Mouse (Mus musculus) gastrocnemius, adult 2 months (tissue): Measurements from ENCODE around the gene Gnas. TPM values are rescaled to one million over a fixed set of nuclear protein-coding genes. Genes with fewer than 3 reads are reported as not detected.

Source experiments
- DNase-seq: peaks from one replicate; pipeline ENCODE4 v3.0.0; 2022
- H3K27ac ChIP-seq: fragments of 200-600 bp; 2 replicates; pipeline ENCODE4 v1.8.1; 2022; ENCODE audit warnings: mild to moderate bottlenecking
- H3K4me3 ChIP-seq: fragments of 200-600 bp; 2 replicates; pipeline ENCODE4 v1.8.1; 2022; ENCODE audit warnings: mild to moderate bottlenecking, moderate library complexity
- CTCF ChIP-seq: fragments of 200-600 bp; IDR thresholded peaks from 2 replicates; pipeline ENCODE4 v1.8.1; 2022; ENCODE audit warnings: antibody characterized with exemption, mild to moderate bottlenecking, moderate library complexity
- intact Hi-C: fragments of 180-260 bp; cut with DNase I; formaldehyde crosslinking; loops from one replicate; pipeline ENCODE4 v1.15.1; 2025
- long read RNA-seq, 2 experiments: library from polyadenylated mRNA; stranded (forward); transcript quantifications; one replicate each; pipeline ENCODE4 v2.0.0; 2021
- total RNA-seq, 2 experiments: library from RNA; stranded (reverse); gene quantifications; 2 replicates each; pipeline ENCODE4 v1.2.3; 2021

The Gnas gene
- 1,000 to 10,000 TPM; 1,330 to 1,331 TPM for total RNA-seq
- long read RNA-seq, experiment 1, transcript Gnas-208 (12 exons, 1,716 nt), result minor isoform, 459 of 1,212 reads
- long read RNA-seq, experiment 1, transcript Gnas-206 (11 exons, 1,695 nt), result minor isoform, 180 of 1,212 reads
- long read RNA-seq, experiment 1, transcript Gnas-207 (11 exons, 1,789 nt), result major isoform, 485 of 1,212 reads
- long read RNA-seq, experiment 1, partial matches to known transcripts, result 70 of 1,212 reads
- long read RNA-seq, experiment 1, other reads (novel, unspliced or antisense), result 18 of 1,212 reads
- long read RNA-seq, experiment 2, transcript Gnas-206 (11 exons, 1,695 nt), result minor isoform, 195 of 1,356 reads
- long read RNA-seq, experiment 2, transcript Gnas-208 (12 exons, 1,716 nt), result major isoform, 547 of 1,356 reads
- long read RNA-seq, experiment 2, transcript Gnas-207 (11 exons, 1,789 nt), result minor isoform, 512 of 1,356 reads
- long read RNA-seq, experiment 2, partial matches to known transcripts, result 36 of 1,356 reads
- long read RNA-seq, experiment 2, other reads (novel, unspliced or antisense), result 66 of 1,356 reads

DNA sequence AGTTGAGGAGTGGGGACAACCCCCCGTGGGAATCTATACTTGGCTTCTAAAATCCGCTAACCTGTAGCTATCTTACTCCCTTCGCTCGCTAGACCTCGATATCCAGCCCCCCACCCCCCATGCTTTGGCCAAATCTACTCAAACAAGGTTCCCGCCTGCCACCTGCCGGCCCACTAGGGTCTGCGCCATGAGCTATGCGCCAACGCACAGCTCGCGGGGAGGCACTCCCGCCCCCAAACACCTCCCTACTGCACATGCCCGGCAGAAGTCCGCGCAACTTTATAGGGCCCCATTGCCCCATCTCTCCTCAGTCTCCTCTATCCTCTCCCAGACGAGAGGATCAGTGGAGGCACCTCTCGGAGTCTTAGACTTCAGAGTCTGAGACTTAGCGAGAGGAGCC lies at the start of gene Gnas:
Gene Gnas (plus strand): TSS at position 310 of the 400 bp plus-strand sequence.
- intact Hi-C loops, result loop anchor here (5.0 kb wide), 1 partner anchor 697 kb away; no protein-coding TSS in a partner anchor
- Histone ChIP-seq H3K27ac (no peak within 1 kb of the TSS), H3K4me3 (peak within 1 kb of the TSS; percentile 69)
- DNase-seq, result peak; percentile 61
- TF ChIP-seq CTCF, result peak; percentile 54

DNA sequence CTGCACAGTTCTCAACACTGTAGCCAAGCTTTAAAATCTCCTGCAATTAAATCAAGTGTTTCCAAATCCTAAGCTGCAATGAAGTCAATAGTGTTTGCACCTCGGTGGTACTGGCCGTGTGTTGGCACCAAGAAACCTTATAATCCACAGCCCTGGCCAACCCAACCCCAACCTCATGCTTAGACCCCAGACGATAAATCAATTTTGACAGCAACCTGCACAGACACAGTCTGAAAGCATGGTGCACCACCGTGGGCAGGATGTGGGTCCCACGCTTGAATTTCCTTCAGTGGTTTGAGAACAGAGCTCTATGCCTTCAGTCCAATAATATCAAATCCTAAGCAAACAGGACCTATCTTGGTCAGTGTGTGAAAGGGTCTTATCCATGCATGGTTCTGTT lies 41.7 kb upstream of the Gnas start:
- DNase-seq, result no peak
- TF ChIP-seq CTCF, result no peak
- Histone ChIP-seq H3K27ac (no peak overlapping the region), H3K4me3 (no peak overlapping the region)
- intact Hi-C loops, result no loop called here

DNA sequence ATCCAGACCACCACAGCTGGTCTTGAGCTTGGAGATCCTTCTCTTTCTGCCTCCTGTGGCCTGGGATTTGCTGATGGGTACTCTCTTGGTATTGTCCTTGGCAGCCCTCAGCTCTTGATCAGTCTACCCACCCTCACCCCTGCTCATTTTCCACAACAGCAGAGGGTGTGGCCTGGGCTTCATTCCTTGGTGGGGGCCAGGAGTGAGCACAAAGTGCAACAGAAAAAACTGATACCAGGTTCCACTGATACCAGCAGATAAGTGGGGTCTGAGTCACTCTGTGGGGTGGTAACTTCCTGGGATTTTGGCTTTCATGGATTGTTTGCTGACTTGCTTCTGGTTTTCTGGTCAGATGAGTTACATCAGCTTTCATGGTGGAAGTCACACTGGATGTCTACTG lies 32.2 kb upstream of the Gnas start:
- intact Hi-C loops, result no loop called here
- TF ChIP-seq CTCF, result no peak
- Histone ChIP-seq H3K4me3 (no peak overlapping the region), H3K27ac (no peak overlapping the region)
- no peak for DNase-seq

DNA sequence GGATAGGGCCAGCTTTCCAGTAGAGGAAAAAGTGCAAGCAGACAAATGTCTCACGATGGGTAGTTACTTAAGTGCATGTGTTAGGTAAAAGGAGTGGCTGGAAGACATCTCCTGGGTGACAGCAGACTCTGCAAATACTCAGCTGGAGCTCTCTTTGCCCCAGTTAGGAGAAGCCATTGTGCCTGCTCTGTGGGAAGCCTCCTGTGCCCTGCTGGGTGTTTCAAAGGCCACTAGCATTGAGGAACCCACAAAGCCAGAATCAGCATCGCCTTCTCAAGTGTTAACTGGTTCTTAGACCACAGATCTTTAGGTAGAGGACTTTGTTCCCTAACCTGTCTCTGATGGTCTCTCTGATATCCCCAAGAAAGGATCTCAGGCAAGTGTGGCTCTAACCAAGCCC lies 26.8 kb upstream of the Gnas start:
- no peak overlapping the region for H3K27ac ChIP-seq
- intact Hi-C loops, result no loop called here
- TF ChIP-seq CTCF, result no peak
- H3K4me3 ChIP-seq, result no peak overlapping the region
- no peak for DNase-seq

DNA sequence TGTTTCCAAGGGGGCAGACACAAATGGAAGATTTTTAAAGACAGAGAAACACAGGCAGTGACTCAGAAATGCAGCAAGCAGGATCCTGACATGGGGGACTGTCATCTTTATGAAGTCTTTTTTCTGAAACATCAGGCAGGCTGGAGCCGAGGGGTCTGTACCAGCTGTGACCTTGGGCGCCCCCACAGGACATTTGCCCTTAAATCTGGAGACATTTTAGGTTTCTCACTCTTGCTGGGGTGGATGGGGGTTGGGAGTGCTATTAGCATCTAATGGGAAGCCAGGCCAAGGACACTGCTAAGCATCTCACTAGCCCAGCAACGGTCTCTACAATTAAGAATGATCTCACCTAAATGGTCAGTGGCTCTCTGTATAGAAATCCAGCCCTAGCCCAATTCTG lies 24.1 kb upstream of the Gnas start:
- Histone ChIP-seq H3K4me3 (no peak overlapping the region), H3K27ac (no peak overlapping the region)
- no peak for TF ChIP-seq CTCF
- DNase-seq, result no peak
- intact Hi-C loops, result no loop called here

DNA sequence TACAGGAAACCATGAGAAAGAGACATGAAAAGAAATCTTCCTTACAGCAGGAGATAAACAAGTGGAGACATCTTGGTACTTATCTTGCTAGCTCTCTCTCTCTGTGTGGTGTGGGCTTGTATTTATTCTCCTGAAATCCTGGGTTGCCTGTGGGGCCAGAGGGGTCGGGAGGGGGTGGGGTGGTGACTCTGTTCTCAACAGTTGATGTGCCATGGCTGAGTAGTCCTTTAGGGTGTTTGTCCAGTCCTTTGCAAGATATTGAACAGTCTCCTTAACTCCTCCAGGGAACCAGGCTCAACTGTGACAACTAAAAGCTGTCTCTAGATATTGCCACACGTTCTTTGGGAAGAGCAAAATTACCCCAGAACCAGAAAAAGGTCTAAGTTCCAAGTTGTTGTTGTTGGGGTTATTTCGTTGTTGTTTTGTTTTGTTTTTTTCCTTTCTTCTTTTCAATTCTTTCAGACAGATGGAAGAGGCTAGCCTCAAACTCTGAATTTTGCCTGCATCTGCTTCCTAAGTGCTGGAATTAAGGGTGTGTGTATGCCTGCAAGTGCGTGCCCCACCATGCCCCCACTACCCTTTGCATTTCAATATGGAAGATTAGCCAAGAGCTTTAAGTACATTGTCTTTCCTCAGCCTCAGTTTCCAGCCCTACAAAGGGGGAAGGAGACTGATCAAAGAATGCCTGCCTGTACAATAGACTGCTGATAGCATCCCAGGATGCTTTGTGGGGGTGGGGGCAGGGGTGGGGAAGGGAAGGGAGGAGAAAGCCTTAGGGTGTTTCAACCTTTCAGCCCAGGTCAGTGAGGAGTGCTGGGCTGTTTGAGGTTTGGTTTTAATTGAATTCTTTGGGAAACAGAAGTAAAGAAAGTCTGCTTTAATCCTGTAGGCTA lies 23.0 kb upstream of the Gnas start:
- intact Hi-C loops, result no loop called here
- TF ChIP-seq CTCF, result no peak
- no peak overlapping the region for H3K4me3 ChIP-seq
- H3K27ac ChIP-seq, result no peak overlapping the region
- DNase-seq, result no peak

DNA sequence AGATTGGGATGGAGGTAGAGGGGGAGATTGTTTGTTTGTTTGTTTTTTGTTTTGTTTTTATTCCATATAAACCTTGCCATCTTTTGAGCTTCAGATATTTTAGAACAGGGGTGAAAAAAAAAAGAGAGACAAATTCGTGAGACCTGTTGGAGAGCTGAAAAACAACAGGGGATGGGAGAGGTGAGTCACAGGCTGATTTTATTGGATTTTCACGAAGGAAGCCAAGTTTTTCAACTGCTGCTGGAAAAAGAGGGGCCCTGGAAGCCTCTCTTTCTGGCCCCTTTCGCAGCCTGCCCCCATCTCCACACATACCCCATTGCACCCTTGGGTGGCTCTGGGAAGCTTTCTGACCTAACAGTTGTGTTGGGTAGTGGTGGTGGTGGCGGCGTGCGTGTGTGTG lies 22.3 kb upstream of the Gnas start:
- DNase-seq, result no peak
- Histone ChIP-seq H3K4me3 (no peak overlapping the region), H3K27ac (no peak overlapping the region)
- intact Hi-C loops, result no loop called here
- TF ChIP-seq CTCF, result no peak

DNA sequence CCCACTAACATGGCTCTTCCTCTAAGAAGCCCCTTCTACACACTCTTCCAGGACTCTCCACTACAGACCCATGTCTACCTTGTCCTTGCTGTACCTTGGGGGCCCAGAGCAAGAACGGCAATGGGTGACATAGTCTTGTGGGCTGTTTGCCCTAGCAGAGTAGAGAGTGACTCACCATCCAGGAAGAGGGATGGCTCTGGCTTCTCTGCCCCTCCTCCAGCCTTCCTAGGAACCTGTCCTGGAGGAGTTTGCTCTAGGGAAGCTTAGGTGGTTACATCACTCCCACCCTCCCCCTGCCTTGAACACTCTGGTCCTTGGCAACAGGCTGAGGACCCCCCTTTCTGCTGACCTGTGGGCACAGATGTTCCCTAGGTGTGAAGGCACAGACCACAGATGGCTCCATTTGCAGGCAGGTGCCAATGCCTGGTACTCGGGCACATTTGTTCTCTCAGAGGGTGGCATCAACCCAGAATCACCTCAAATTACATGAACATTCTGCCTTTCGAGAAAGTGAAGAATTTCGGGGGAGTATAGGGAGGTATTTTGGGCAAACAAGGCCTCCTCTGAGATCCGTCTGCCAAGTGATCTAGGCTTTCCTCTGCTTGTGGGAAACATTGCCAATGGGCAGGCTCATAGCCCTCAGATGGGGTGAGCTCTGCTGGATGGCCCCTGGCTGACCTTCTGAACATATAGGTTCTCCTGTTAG lies 20.9 kb upstream of the Gnas start:
- no peak for TF ChIP-seq CTCF
- Histone ChIP-seq H3K4me3 (no peak overlapping the region), H3K27ac (no peak overlapping the region)
- intact Hi-C loops, result no loop called here
- no peak for DNase-seq

DNA sequence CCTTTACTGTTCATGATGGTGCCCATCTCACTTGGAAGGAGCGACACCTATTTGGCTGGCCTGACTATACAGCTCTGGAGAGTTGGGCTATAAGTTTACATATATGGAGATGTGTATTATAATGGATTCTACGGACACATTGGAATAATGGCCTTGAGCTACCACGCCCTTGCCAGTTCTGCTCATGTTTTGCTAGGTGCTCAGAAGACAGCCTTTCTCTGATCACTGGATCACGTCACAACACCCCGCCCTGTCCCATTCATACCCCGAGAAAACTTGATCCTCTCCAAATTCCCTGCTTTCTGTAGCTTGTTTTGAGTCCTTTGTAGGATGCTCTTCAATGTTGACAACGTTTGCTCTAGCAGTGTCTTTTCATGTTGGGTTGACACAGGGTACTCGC lies 19.9 kb upstream of the Gnas start:
- intact Hi-C loops, result no loop called here
- no peak overlapping the region for H3K4me3 ChIP-seq
- TF ChIP-seq CTCF, result no peak
- no peak for DNase-seq
- H3K27ac ChIP-seq, result no peak overlapping the region

DNA sequence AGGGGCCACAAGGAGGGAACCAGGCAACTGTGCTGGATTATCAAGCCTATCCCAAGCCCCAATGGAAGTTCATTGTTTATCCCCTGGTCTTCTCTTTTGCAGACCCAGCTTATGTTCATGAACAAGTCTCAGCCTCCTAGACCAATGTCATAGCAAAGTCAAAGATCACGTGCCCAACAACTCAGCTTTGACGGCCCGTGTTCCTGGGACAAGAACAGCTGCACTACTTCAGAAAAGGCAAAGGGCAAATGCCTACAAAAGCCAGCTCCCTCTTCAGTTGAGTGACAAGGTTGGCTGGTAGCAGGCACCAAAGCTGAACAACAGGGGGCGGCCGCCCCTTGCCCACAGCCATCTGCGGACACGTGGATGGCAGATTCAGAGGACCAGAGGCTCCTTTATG lies 13.7 kb upstream of the Gnas start:
- Histone ChIP-seq H3K4me3 (no peak overlapping the region), H3K27ac (no peak overlapping the region)
- intact Hi-C loops, result no loop called here
- DNase-seq, result no peak
- no peak for TF ChIP-seq CTCF

DNA sequence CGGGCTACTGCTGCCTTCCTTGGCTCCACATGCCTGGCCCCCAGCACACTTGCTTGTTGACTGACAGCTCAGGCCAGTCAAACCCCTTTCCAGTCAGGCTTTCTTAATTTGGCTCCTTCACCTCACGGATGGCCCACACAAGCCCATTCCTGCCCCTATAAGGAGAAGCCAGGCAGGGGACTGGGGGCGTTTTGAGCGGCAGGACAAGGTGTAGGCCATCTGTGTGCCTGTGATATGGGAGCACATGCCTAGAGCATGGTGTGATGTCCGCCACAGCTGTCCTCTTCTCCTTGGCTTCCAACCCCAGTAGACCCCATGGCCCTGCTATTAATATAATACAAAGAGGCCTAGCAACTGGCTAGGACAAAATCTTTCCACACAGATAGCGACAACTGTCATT lies 12.7 kb upstream of the Gnas start:
- Histone ChIP-seq H3K4me3 (no peak overlapping the region), H3K27ac (no peak overlapping the region)
- DNase-seq, result no peak
- intact Hi-C loops, result no loop called here
- TF ChIP-seq CTCF, result no peak

DNA sequence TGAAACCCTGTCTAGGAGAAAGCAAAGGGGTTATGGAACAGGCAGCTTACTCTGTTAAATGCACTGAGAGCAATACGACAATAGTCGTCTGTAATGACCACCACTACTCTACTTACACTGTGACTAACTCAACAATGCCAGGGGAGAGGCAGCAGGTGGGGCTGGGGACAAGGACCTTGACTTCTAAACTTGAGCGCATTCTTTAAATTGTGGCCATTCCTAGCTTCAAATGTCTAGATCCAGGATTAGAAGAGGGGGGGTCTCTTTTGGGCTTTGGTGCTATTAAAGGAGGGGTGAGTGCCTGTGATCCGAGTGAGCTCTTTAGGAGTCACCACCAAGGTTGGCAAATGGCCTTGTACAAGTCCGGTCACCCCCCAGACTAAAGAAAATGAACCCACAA lies 11.0 kb upstream of the Gnas start:
- H3K27ac ChIP-seq, result no peak overlapping the region
- intact Hi-C loops, result no loop called here
- no peak for TF ChIP-seq CTCF
- H3K4me3 ChIP-seq, result no peak overlapping the region
- no peak for DNase-seq

DNA sequence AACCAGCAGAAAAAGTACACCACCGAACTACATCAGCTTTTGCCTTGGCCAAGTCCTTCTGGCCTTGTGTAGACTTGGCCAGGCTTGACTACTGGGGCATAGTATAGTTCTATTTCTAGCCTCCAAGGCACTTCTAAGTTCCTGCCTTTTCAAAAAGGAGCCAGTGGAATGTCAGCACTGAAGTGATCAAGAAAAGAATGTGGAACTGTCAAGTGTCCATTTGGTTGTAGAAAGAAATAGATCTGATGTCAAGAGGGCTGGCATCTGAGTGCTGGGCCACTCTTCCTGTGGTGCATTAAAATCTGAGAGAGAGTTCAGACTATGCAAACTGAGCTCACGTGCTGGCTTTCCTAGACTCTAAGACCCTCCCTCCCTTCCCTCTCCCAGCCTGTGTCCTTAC lies 10.2 kb upstream of the Gnas start:
- intact Hi-C loops, result no loop called here
- no peak for TF ChIP-seq CTCF
- Histone ChIP-seq H3K27ac (no peak overlapping the region), H3K4me3 (no peak overlapping the region)
- DNase-seq, result no peak
